Mouse (Mus musculus) right cerebral cortex, postnatal 4 days (tissue): ENCODE data around the gene Gm20388.
"Not testable (repeated sequence)": the region's sequence is repeated elsewhere in the genome, so short reads cannot be mapped to it uniquely, and the experiment has no call there.

Source experiments
- DNase-seq: peaks from one replicate; pipeline ENCODE4 v3.0.0-alpha.2; 2022

Gm20388 gene

DNA sequence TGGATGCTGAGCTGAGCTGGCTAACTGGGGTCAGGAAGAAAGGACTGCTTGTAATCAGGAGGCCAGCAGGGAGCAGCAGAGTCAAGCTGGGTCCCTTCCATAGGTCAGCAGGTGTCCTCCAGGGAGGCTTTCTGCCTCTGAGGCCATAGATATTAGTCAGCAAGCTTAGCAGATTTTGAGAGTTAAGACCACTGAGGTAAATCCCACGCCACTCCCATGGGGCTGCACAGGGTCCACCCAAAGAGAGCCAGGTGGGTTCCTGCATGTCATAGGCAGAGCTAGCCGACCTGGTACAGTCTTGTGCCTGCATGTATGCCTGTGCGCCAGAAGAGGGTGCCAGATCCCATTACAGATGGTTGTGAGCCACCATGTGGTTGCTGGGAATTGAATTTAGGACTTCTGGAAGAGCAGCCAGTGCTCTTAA lies 416.5 kb downstream of the Gm20388 start:
- DNase-seq: no peak

GRCm38 (mm10) chr8:120328361-120329022 lies 417.9 kb downstream of the Gm20388 start:
- no peak for DNase-seq

- DNase-seq: no peak
Observed at GRCm38 (mm10) chr8:120329030-120329748, 418.5 kb downstream of the Gm20388 start.

- DNase-seq: no peak
Observed at GRCm38 (mm10) chr8:120331027-120331426, 420.4 kb downstream of the Gm20388 start.

- no peak for DNase-seq
Observed at GRCm38 (mm10) chr8:120332379-120333229, 422.0 kb downstream of the Gm20388 start.

DNA sequence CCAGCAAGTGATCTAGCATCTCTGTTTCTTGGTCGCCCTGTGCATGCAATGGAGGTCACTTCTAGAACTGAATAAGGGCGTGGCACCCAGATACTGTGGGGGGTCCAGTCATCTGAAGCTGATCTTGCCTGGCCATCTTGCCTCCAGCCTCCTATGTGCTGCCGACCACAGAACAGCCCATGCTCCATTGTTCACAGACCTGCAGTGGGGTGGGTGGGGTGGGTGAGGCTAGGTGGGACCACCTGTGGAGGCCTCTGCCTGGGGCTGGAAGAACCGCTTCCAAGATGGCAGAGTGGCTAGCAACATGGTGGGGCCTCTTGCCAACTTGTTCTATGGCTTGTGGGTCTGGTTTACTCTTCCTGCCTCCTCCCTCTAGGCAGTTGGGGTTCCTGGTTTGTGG lies 423.0 kb downstream of the Gm20388 start:
- no peak for DNase-seq

DNA sequence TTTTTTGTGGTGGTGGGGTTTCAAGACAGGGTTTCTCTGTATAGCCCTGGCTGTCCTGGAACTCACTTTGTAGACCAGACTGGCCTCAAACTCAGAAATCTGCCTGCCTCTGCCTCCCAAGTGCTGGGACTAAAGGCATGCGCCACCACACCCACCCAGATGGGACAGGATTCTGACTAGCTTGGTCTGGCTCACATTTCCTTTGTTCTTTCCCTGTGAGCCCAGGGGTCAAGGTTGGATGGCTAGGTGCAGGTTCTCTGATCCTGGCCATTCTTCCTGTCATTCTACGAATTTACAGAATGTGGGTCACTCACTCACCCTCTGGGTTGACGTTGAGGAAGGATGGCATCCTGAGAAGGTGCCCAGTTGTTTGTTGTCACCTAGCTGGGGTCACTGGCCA lies 423.6 kb downstream of the Gm20388 start:
- not testable (repeated sequence) for DNase-seq

- no peak for DNase-seq
Observed at GRCm38 (mm10) chr8:120334878-120335261, 424.2 kb downstream of the Gm20388 start.

GRCm38 (mm10) chr8:120335262-120336086 lies 424.8 kb downstream of the Gm20388 start:
- DNase-seq: no peak

- no peak for DNase-seq
Observed at GRCm38 (mm10) chr8:120336087-120336380, 425.4 kb downstream of the Gm20388 start.

GRCm38 (mm10) chr8:120336909-120337555 lies 426.4 kb downstream of the Gm20388 start:
- no peak for DNase-seq

DNA sequence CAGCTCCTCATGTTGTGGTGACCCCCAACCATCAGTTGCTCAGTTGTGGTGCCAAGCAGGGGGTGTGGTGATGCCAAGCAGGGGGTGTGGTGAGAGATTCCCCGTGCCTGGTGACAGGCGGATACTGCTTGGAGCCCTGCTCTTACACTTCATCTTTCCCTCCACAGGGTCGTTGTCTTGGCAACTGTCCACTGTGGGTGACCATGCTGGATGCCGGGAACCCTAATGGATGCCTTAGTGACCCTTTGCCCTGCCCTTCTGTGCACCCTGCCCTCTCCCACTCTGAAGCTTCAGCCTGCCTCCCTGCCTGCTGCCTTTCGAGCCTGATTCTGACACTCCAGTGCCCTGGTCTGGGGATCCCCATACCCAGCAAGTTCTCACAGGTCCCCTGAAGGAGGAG lies 427.0 kb downstream of the Gm20388 start:
- DNase-seq: no peak

- DNase-seq: no peak
Observed at GRCm38 (mm10) chr8:120338678-120339077, 428.0 kb downstream of the Gm20388 start.

- DNase-seq: no peak
Observed at GRCm38 (mm10) chr8:120339743-120340142, 429.1 kb downstream of the Gm20388 start.

GRCm38 (mm10) chr8:120341124-120341523 lies 430.5 kb downstream of the Gm20388 start:
- DNase-seq: no peak

DNA sequence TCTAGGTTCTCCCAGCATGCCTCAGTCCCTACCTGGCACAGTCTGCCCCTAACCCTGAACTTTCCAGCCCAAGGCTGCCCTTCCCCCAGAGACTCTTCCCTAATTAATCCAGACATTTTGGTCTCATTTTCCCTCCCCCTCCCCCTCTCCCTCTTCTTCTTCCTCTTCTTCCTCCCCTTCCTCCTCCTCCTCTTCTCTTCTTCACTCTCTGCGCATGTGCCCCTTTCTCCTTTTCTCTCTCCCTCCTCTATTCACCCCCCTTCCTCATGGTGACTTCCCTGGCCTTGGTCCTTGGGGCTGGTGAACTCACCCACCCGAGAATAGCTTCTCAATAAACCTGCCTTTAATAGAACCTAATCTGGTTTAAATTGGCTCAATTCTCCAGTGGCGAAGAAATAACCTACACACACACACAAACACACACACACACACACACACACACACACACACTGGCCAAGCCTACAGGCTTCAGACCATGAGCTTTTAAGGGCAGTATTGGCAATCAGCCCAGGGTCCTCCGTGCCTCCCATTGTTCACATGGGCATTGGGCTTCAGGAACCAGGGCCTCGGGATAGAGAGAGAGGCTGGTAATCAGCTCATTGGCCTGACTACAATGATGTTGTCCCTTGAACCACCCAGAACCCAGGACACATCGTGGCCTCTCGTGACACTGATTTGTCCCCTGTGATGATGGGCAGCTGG lies 432.4 kb downstream of the Gm20388 start:
- DNase-seq: peak; percentile 43

DNA sequence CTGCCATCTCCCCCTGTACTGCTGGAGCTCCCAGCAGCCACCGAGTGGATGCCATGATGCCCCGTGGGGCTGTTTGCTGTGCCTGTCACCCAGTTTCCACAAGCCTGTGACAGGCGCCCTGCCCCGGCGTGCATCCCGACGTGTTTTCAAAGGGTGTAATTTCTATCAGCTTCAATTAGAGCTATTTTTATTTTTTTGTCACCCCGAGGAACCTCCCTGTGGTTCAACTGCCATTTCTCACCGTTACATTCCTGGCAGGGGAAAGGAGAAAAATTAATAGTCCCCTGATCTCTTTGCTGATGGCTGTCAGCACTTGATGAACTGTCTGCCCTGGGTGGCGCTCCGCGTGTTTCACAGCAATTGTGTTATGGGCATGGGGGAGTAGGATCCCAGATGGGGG lies 432.9 kb downstream of the Gm20388 start:
- no peak for DNase-seq

GRCm38 (mm10) chr8:120344166-120344565 lies 433.5 kb downstream of the Gm20388 start:
- DNase-seq: no peak

DNA sequence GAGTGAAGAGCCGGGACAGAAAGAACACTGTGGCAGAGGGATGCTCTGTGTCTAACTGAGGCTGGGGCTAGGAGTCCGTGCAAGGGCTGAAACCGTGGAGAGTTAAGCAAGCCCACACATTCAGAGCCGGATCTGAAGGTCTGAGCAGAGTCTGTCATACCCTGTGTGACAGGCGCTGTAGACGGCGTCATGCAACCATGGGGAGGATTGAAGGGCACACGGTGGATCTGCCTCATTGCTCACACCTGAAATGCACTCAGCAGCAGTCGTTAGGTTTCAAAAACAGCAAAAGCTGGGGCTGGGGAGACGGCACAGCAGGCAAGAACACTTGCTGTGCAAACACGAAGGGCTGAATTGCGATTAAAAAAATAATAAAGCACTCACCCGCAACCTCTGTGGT lies 433.9 kb downstream of the Gm20388 start:
- no peak for DNase-seq

- peak; percentile 50 for DNase-seq
Observed at GRCm38 (mm10) chr8:120347734-120348341, 437.2 kb downstream of the Gm20388 start.

GRCm38 (mm10) chr8:120348922-120349321 lies 438.3 kb downstream of the Gm20388 start:
- DNase-seq: no peak
